Mouse (Mus musculus): ENCODE data around the gene Elmo3. TPM values are rescaled to one million over a fixed set of nuclear protein-coding genes. Genes with fewer than 3 reads are reported as not detected.
A peak's percentile ranks its signal among the peaks of the same experiment; 100 is the strongest.

Elmo3 gene
- polyA plus RNA-seq, 1 experiment from 2014 or later, result 2.8 TPM

MicroRNA genes within 50 kb of the gene (microRNA counts, 519-probe panel; counts per million panel counts)
- microRNA mmu-miR-328, result 3,942 counts per million, percentile 31 among the panel's probes with 10 or more counts

Small RNA genes within 50 kb of the gene (microRNA-seq; reads per million reads assigned to microRNA genes)
- gene Gm27320 (not detected), gene Mir328 (339 reads per million, percentile 68 among the genes with 10 or more reads in this experiment)

Other genes starting within 250 kb of the Elmo3 start
- not detected in 2 replicates for gene Ces3b, start 221.8 kb upstream of the Elmo3 start, polyA plus RNA-seq (2016; fragmentation: Nextera tagmentation; extraction: Ambion mirVana)
- not detected in 2 replicates for gene Ces4a, start 173.8 kb upstream of the Elmo3 start, polyA plus RNA-seq (2016; fragmentation: Nextera tagmentation; extraction: Ambion mirVana)
- 65.3 and 67.9 TPM in 2 replicates for gene Cbfb, start 134.9 kb upstream of the Elmo3 start, polyA plus RNA-seq (2016; fragmentation: Nextera tagmentation; extraction: Ambion mirVana)
- 18.7 and 18.9 TPM in 2 replicates for gene D230025D16Rik, start 80.5 kb upstream of the Elmo3 start, polyA plus RNA-seq (2016; fragmentation: Nextera tagmentation; extraction: Ambion mirVana)
- 10.2 and 10.8 TPM in 2 replicates for gene B3gnt9, start 50.4 kb upstream of the Elmo3 start, polyA plus RNA-seq (2016; fragmentation: Nextera tagmentation; extraction: Ambion mirVana)
- 16.0 and 16.6 TPM in 2 replicates for gene Tradd, start 41.0 kb upstream of the Elmo3 start, polyA plus RNA-seq (2016; fragmentation: Nextera tagmentation; extraction: Ambion mirVana)
- 2.2 and 2.6 TPM in 2 replicates for gene Fbxl8, start 41.0 kb upstream of the Elmo3 start, polyA plus RNA-seq (2016; fragmentation: Nextera tagmentation; extraction: Ambion mirVana)
- not detected in 2 replicates for gene Hsf4, start 35.8 kb upstream of the Elmo3 start, polyA plus RNA-seq (2016; fragmentation: Nextera tagmentation; extraction: Ambion mirVana)
- 1.8 and 2.1 TPM in 2 replicates for gene Nol3, start 29.5 kb upstream of the Elmo3 start, polyA plus RNA-seq (2016; fragmentation: Nextera tagmentation; extraction: Ambion mirVana)
- gene 4931428F04Rik, start 15.7 kb upstream of the Elmo3 start, polyA plus RNA-seq (2016; fragmentation: Nextera tagmentation; extraction: Ambion mirVana), result 7.9 and 8.1 TPM in 2 replicates
- 16.1 and 19.5 TPM in 2 replicates for gene Exoc3l, start 9.5 kb upstream of the Elmo3 start, polyA plus RNA-seq (2016; fragmentation: Nextera tagmentation; extraction: Ambion mirVana)
- 60.8 and 64.1 TPM in 2 replicates for gene E2f4, start 7.9 kb upstream of the Elmo3 start, polyA plus RNA-seq (2016; fragmentation: Nextera tagmentation; extraction: Ambion mirVana)
- 1.3 TPM in 2 replicates for gene Lrrc29, start 20.7 kb downstream of the Elmo3 start, polyA plus RNA-seq (2016; fragmentation: Nextera tagmentation; extraction: Ambion mirVana)
- gene Tmem208, start 20.8 kb downstream of the Elmo3 start, polyA plus RNA-seq (2016; fragmentation: Nextera tagmentation; extraction: Ambion mirVana), result 73.5 and 80.7 TPM in 2 replicates
- gene Fhod1, start 42.4 kb downstream of the Elmo3 start, polyA plus RNA-seq (2016; fragmentation: Nextera tagmentation; extraction: Ambion mirVana), result 1.6 and 2.0 TPM in 2 replicates
- gene Slc9a5, start 43.2 kb downstream of the Elmo3 start, polyA plus RNA-seq (2016; fragmentation: Nextera tagmentation; extraction: Ambion mirVana), result 1.6 and 2.0 TPM in 2 replicates
- gene Plekhg4, start 67.7 kb downstream of the Elmo3 start, polyA plus RNA-seq (2016; fragmentation: Nextera tagmentation; extraction: Ambion mirVana), result 0.23 TPM in 1 of 2 replicates, not detected in the other
- not detected in 2 replicates for gene Kctd19, start 107.9 kb downstream of the Elmo3 start, polyA plus RNA-seq (2016; fragmentation: Nextera tagmentation; extraction: Ambion mirVana)
- 0.13 TPM in 1 of 2 replicates, not detected in the other for gene Lrrc36, start 108.0 kb downstream of the Elmo3 start, polyA plus RNA-seq (2016; fragmentation: Nextera tagmentation; extraction: Ambion mirVana)
- gene Tppp3, start 165.9 kb downstream of the Elmo3 start, polyA plus RNA-seq (2016; fragmentation: Nextera tagmentation; extraction: Ambion mirVana), result 13.8 and 14.4 TPM in 2 replicates
- 23.1 and 23.3 TPM in 2 replicates for gene Zdhhc1, start 191.3 kb downstream of the Elmo3 start, polyA plus RNA-seq (2016; fragmentation: Nextera tagmentation; extraction: Ambion mirVana)
- gene Hsd11b2, start 213.2 kb downstream of the Elmo3 start, polyA plus RNA-seq (2016; fragmentation: Nextera tagmentation; extraction: Ambion mirVana), result 1.7 and 1.9 TPM in 2 replicates

Data from heart, embryonic 12.5 days (tissue).